Mouse (Mus musculus) olfactory bulb, adult 2 months (tissue): ENCODE results near the gene Zdhhc11. TPM values are rescaled to one million over a fixed set of nuclear protein-coding genes. Genes with fewer than 3 reads are reported as not detected.
"Not testable (repeated sequence)": the region's sequence is repeated elsewhere in the genome, so short reads cannot be mapped to it uniquely, and the experiment has no call there.

Source experiments
- H3K27ac ChIP-seq: fragments of 200-500 bp; 2 replicates; pipeline ENCODE4 v1.5.1; 2012; ENCODE audit warnings: low read depth, low read length; ENCODE audit not compliant: insufficient read depth
- H3K4me1 ChIP-seq: fragments of 200-500 bp; 2 replicates; pipeline ENCODE4 v1.6.1; 2012; ENCODE audit warnings: low read length; ENCODE audit not compliant: control insufficient read depth, insufficient read depth
- H3K4me3 ChIP-seq: fragments of 200-500 bp; 2 replicates; pipeline ENCODE4 v1.5.1; 2012; ENCODE audit warnings: mild to moderate bottlenecking, low read depth, low read length, moderate library complexity; ENCODE audit not compliant: insufficient read depth
- CTCF ChIP-seq: fragments of 200-500 bp; IDR thresholded peaks from 2 replicates; pipeline ENCODE4 v1.5.1; 2012; ENCODE audit warnings: low read depth, mild to moderate bottlenecking, low read length, moderate library complexity; ENCODE audit not compliant: insufficient read depth
- POLR2A ChIP-seq: fragments of 200-500 bp; IDR thresholded peaks from 2 replicates; pipeline ENCODE4 v1.6.1; 2012; ENCODE audit warnings: mild to moderate bottlenecking, low read depth, low read length, moderate library complexity; ENCODE audit not compliant: insufficient read depth
- WGBS: fragments of 180-500 bp; shearing (Covaris S2); methylation state at CpG from one replicate; pipeline ENCODE4 v1.1.7; 2018; 5-methylcytosine and 5-hydroxymethylcytosine counted together
- polyA plus RNA-seq: library from polyadenylated mRNA; stranded (reverse); fragments of >200 nt; gene quantifications from 2 replicates; pipeline ENCODE4 v1.2.4, GENCODE M21; 2012; ENCODE audit warnings: low replicate concordance; ENCODE audit not compliant: missing spikeins, insufficient read depth, insufficient read length

Zdhhc11 gene
- polyA plus RNA-seq, 1 experiment = not detected

- no peak for TF ChIP-seq CTCF
- no peak for TF ChIP-seq POLR2A
- Histone ChIP-seq H3K27ac (no peak overlapping the region), H3K4me3 (no peak overlapping the region), H3K4me1 (peaks cover 3% of the 10 kb centered on the region)
- WGBS = 86% methylated on average over 4 of the region's 4 CpGs
Measured at GRCm38 (mm10) chr13:74015908-74016307, 52.3 kb downstream of the Zdhhc11 start.

- Histone ChIP-seq H3K4me1 (no peaks in the 10 kb centered on the region), H3K27ac (no peak overlapping the region), H3K4me3 (no peak overlapping the region)
- no peak for TF ChIP-seq CTCF
- TF ChIP-seq POLR2A = no peak
- 81% methylated on average over 4 of the region's 4 CpGs for WGBS
Measured at GRCm38 (mm10) chr13:74017426-74017825, 53.8 kb downstream of the Zdhhc11 start.

GRCm38 (mm10) chr13:74019006-74019405, 55.4 kb downstream of the Zdhhc11 start:
- H3K27ac ChIP-seq, H3K4me3 ChIP-seq, H3K4me1 ChIP-seq: not testable (repeated sequence)
- 85% methylated on average over 8 of the region's 8 CpGs for WGBS

GRCm38 (mm10) chr13:74025151-74026081, 61.8 kb downstream of the Zdhhc11 start:
- Histone ChIP-seq H3K4me1 (peaks cover 10% of the 10 kb centered on the region; the same call in 1 of the 2 replicates), H3K27ac (no peak overlapping the region), H3K4me3 (no peak overlapping the region)
- TF ChIP-seq CTCF = no peak
- WGBS = 40% methylated on average over 4 of the region's 4 CpGs

GRCm38 (mm10) chr13:74026215-74026614, 62.6 kb downstream of the Zdhhc11 start:
- H3K4me3 ChIP-seq = no peak overlapping the region
- H3K27ac ChIP-seq = no peak overlapping the region
- no peak for TF ChIP-seq CTCF
- TF ChIP-seq POLR2A = no peak
- WGBS = 30% methylated on average over 2 of the region's 2 CpGs
- peaks cover 10% of the 10 kb centered on the region; the same call in 1 of the 2 replicates for H3K4me1 ChIP-seq

- TF ChIP-seq POLR2A (no peak), CTCF (no peak)
- H3K27ac ChIP-seq = no peak overlapping the region
- H3K4me1 ChIP-seq = peaks cover 10% of the 10 kb centered on the region; the same call in 1 of the 2 replicates
- 81% methylated on average over 2 of the region's 2 CpGs for WGBS
- no peak overlapping the region for H3K4me3 ChIP-seq
Measured at GRCm38 (mm10) chr13:74028116-74028515, 64.5 kb downstream of the Zdhhc11 start.

GRCm38 (mm10) chr13:74029013-74029412, 65.4 kb downstream of the Zdhhc11 start:
- TF ChIP-seq CTCF = no peak
- TF ChIP-seq POLR2A = no peak
- Histone ChIP-seq H3K4me3 (no peak overlapping the region), H3K4me1 (peaks cover 10% of the 10 kb centered on the region; the same call in 1 of the 2 replicates), H3K27ac (no peak overlapping the region)
- 81% methylated on average over 2 of the region's 2 CpGs for WGBS

- H3K4me1 ChIP-seq = no peaks in the 10 kb centered on the region
- TF ChIP-seq CTCF (no peak), POLR2A (no peak)
- no peak overlapping the region for H3K27ac ChIP-seq
- 86% methylated on average over 7 of the region's 7 CpGs for whole genome bisulfite sequencing
- H3K4me3 ChIP-seq = no peak overlapping the region
Measured at GRCm38 (mm10) chr13:74030691-74031090, 67.0 kb downstream of the Zdhhc11 start.

GRCm38 (mm10) chr13:74031133-74031532, 67.5 kb downstream of the Zdhhc11 start:
- TF ChIP-seq CTCF (no peak), POLR2A (no peak)
- WGBS = 80% methylated on average over 8 of the region's 8 CpGs
- Histone ChIP-seq H3K27ac (no peak overlapping the region), H3K4me3 (no peak overlapping the region), H3K4me1 (no peaks in the 10 kb centered on the region)
